Mouse (Mus musculus) c-Kit-positive CD71-positive TER-119-positive erythroid progenitor cells, embryonic 14.5 days (primary cell): ENCODE results near the gene Gm3072.
"Not testable (repeated sequence)": the region's sequence is repeated elsewhere in the genome, so short reads cannot be mapped to it uniquely, and the experiment has no call there.

Experiments
- DNase-seq: peaks from one replicate; pipeline ENCODE4 v3.0.0-alpha.2; 2013; ENCODE audit warnings: low spot score

Gene Gm3072

GRCm38 (mm10) chr14:41624512-41624911, at the start of gene Gm3072:
TSS of gene Gm3072 (minus strand) at chr14:41624612.
- not testable (repeated sequence) for DNase-seq

GRCm38 (mm10) chr14:41648176-41648575, 23.8 kb upstream of the Gm3072 start:
- DNase-seq, result not testable (repeated sequence)

GRCm38 (mm10) chr14:41646387-41646786, 22.0 kb upstream of the Gm3072 start, which contains the start of gene Gm3676:
TSS of gene Gm3676 (minus strand) at chr14:41646487.
- not testable (repeated sequence) for DNase-seq

- DNase-seq, result not testable (repeated sequence)
Measured at GRCm38 (mm10) chr14:41630144-41630543, 5.7 kb upstream of the Gm3072 start.

- DNase-seq, result not testable (repeated sequence)
Measured at GRCm38 (mm10) chr14:41622535-41622934, 1.9 kb downstream of the Gm3072 start.

- not testable (repeated sequence) for DNase-seq
Measured at GRCm38 (mm10) chr14:41610690-41611089, 13.7 kb downstream of the Gm3072 start.

- not testable (repeated sequence) for DNase-seq
Measured at GRCm38 (mm10) chr14:41600935-41601334, 23.5 kb downstream of the Gm3072 start.

GRCm38 (mm10) chr14:41586346-41586745, 38.1 kb downstream of the Gm3072 start:
- not testable (repeated sequence) for DNase-seq

GRCm38 (mm10) chr14:41572911-41573310, 51.5 kb downstream of the Gm3072 start, which contains the start of gene 1700049E17Rik2:
TSS of gene 1700049E17Rik2 (plus strand) at chr14:41573211.
- DNase-seq, result not testable (repeated sequence)
